Mouse (Mus musculus) liver, embryonic 15.5 days (tissue): ENCODE results near the gene Dus2. TPM values are rescaled to one million over a fixed set of nuclear protein-coding genes. Genes with fewer than 3 reads are reported as not detected.
A peak's percentile ranks its signal among the peaks of the same experiment; 100 is the strongest.

Experiments
- ATAC-seq: fragments of 200-750 bp; cut with Nextera tagmentation; 2 replicates; pipeline ENCODE4 v1.8.0; 2017; ENCODE audit warnings: moderate number of reproducible peaks, mild to moderate bottlenecking, moderate library complexity; ENCODE audit not compliant: insufficient read depth
- H3K27ac ChIP-seq: fragments of 300-500 bp; sonication (generic); replicated peaks from 2 replicates; pipeline ENCODE4 v1.5.1; 2015; ENCODE audit warnings: mild to moderate bottlenecking, inconsistent platforms
- H3K27me3 ChIP-seq: fragments of 300-500 bp; sonication (generic); 2 replicates; pipeline ENCODE4 v1.6.1; 2015; ENCODE audit warnings: mild to moderate bottlenecking, inconsistent platforms
- H3K36me3 ChIP-seq: fragments of 300-500 bp; sonication (generic); replicated peaks from 2 replicates; pipeline ENCODE4 v1.6.1; 2015; ENCODE audit warnings: moderate library complexity, mild to moderate bottlenecking, inconsistent platforms
- H3K4me1 ChIP-seq: fragments of 300-500 bp; sonication (generic); replicated peaks from 2 replicates; pipeline ENCODE4 v1.6.1; 2015; ENCODE audit warnings: inconsistent platforms
- H3K4me2 ChIP-seq: fragments of 300-500 bp; sonication (generic); 2 replicates; pipeline ENCODE4 v1.6.1; 2015; ENCODE audit warnings: moderate library complexity, mild to moderate bottlenecking, inconsistent platforms
- H3K4me3 ChIP-seq: fragments of 300-500 bp; sonication (generic); replicated peaks from 2 replicates; pipeline ENCODE4 v1.5.1; 2015; ENCODE audit warnings: mild to moderate bottlenecking, inconsistent platforms
- H3K9ac ChIP-seq: fragments of 300-500 bp; sonication (generic); 2 replicates; pipeline ENCODE4 v1.6.1; 2015; ENCODE audit warnings: moderate library complexity, mild to moderate bottlenecking, inconsistent platforms
- H3K9me3 ChIP-seq: fragments of 300-500 bp; sonication (generic); replicated peaks from 2 replicates; pipeline ENCODE4 v1.6.1; 2016; ENCODE audit warnings: inconsistent platforms
- WGBS: fragments of 180-500 bp; shearing (Covaris S2); methylation state at CpG from one replicate; pipeline ENCODE4 v1.1.7; 2015; ENCODE audit warnings: mixed read lengths; ENCODE audit not compliant: insufficient replicate concordance; 5-methylcytosine and 5-hydroxymethylcytosine counted together
- polyA plus RNA-seq: library from polyadenylated mRNA; unstranded; fragments of >200 nt; fragmentation: Nextera tagmentation; extraction: Ambion mirVana; gene quantifications from 2 replicates; pipeline ENCODE4 v1.2.1, GENCODE M21; 2015

Dus2 gene
- 10.5 and 12.0 TPM in 2 replicates for polyA plus RNA-seq

DNA sequence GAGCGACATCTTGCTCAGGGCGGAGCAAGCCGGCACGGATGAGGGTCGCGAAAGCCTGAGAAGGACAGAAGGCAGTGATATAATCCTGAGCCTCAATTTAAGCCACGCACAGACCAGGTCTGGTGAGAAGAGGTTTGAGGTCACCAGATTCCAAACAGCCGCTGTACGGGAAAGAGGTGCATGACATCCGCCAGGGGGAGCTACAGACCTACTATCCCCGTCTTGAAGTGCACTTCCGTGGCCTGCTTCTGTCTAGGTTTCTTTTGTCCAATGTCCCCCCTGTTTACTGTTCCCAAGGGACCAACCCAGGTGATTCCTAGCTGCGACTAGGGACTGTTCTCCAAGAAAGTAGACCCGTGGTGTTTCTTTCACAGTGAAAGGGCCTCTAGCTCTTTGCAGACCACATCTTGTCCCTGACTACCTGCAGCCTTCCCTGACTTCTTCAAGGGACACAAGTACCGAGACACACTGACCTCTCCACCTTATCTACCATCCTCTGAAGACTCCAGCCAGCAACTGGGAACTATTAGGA is at the start of gene Dus2:
Dus2 (plus strand) TSS at position 482 of the 532 bp plus-strand sequence.
- Histone ChIP-seq H3K27ac (no peak within 1 kb of the TSS), H3K4me1 (peaks cover 11% of the 10 kb centered on the region; the same call in 1 of the 2 replicates), H3K9me3 (no peaks in the 10 kb centered on the region), H3K27me3 (peaks cover 26% of the 10 kb centered on the region), H3K4me2 (peak within 1 kb of the TSS; percentile 35; the same call in 1 of the 2 replicates), H3K4me3 (no peak within 1 kb of the TSS), H3K36me3 (no peaks in the 10 kb centered on the region), H3K9ac (no peak within 1 kb of the TSS)
- ATAC-seq, result no peak; the same call in 1 of the 2 replicates
- 10% methylated on average over 15 of the region's 15 CpGs for WGBS

DNA sequence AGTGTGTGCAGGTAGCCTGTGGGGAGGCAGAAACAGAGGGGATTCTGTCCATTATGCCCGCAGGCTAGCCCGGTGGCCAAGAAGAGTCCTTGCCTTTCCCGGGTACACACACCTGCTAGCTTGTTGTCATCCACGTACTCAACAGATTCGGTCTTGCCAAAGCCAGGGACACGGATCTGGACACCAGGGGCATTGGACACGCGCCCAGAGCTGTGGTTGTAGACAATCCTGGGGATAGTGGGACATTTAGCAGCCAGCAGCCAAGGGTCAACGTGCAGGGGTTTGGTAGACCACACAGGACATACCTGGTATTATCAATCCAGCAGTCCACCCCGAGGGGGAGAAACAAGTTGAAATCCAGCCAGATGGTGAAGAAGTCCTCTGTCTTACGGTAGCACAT is 49.1 kb upstream of the Dus2 start:
- no peaks in the 10 kb centered on the region for H3K27me3 ChIP-seq
- H3K4me1 ChIP-seq, result peaks cover 23% of the 10 kb centered on the region
- no peak; the same call in 1 of the 2 replicates for ATAC-seq
- H3K9me3 ChIP-seq, result no peaks in the 10 kb centered on the region
- peak overlapping the region; percentile 38 for H3K4me3 ChIP-seq
- WGBS, result 77% methylated on average over 11 of the region's 11 CpGs
- peaks cover 48% of the 10 kb centered on the region for H3K36me3 ChIP-seq
- H3K27ac ChIP-seq, result peak overlapping the region; percentile 70
- H3K9ac ChIP-seq, result no peak overlapping the region
- peak overlapping the region; percentile 57 for H3K4me2 ChIP-seq

DNA sequence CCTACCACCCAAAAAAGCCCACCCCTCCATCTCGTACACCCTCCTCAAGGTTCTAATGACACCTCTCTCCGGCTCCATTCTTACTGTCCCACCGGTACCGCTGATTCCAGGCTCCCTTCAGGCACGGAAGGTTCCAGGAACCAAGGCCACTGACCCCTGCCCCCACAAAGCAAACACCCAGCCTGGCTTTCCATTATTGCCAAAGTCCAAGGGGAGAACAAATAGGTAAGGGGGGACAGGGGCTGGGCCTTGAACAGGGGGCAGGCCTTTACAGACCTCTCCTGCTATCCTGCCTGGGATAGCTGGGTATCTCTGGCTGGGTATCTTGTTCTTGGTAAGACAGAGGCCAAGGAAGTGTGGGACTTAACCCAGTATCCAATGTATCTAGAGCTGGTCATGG is 48.6 kb upstream of the Dus2 start:
- Histone ChIP-seq H3K4me3 (peak overlapping the region; percentile 38), H3K36me3 (peaks cover 53% of the 10 kb centered on the region), H3K9ac (no peak overlapping the region), H3K4me2 (peak overlapping the region; percentile 47), H3K4me1 (peaks cover 23% of the 10 kb centered on the region), H3K9me3 (no peaks in the 10 kb centered on the region), H3K27me3 (no peaks in the 10 kb centered on the region), H3K27ac (peak overlapping the region; percentile 72)
- WGBS, result 83% methylated on average over 5 of the region's 5 CpGs
- peak; percentile 68 for ATAC-seq

DNA sequence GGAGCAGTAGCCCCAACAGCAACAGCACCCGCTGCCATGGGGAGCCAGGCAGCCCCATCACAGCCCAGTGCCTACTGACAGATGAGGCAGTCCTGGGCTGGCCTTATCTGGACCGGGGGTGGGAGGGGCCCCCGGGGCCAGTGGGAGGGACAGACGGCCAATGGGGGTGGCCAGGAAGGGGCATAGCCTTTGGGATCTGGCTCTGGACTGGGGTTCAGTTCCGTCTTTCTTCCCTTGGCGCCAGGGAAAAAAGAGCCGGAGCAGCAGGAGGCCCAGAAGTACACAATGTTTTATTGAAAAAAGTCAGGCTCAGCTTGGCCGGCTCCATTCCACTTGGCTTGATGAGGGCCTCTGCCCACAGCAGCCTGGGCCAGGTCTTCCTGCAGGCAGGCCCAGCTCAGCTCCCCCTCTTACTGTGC is 47.8 kb upstream of the Dus2 start, which contains the start of gene Lcat:
Lcat (minus strand) TSS at position 62 of the 419 bp plus-strand sequence.
- peak within 1 kb of the TSS; percentile 72 for H3K27ac ChIP-seq
- peak; percentile 61 for ATAC-seq
- peaks cover 18% of the 10 kb centered on the region for H3K4me1 ChIP-seq
- H3K4me3 ChIP-seq, result peak within 1 kb of the TSS; percentile 38
- peak within 1 kb of the TSS; percentile 57 for H3K4me2 ChIP-seq
- no peak within 1 kb of the TSS for H3K9ac ChIP-seq
- H3K36me3 ChIP-seq, result peaks cover 61% of the 10 kb centered on the region
- 55% methylated on average over 8 of the region's 8 CpGs for WGBS
- no peaks in the 10 kb centered on the region for H3K27me3 ChIP-seq
- no peaks in the 10 kb centered on the region for H3K9me3 ChIP-seq

- Histone ChIP-seq H3K4me2 (no peak overlapping the region), H3K9ac (no peak overlapping the region), H3K27ac (no peak overlapping the region), H3K4me1 (peaks cover 15% of the 10 kb centered on the region), H3K27me3 (no peaks in the 10 kb centered on the region), H3K9me3 (no peaks in the 10 kb centered on the region), H3K36me3 (peaks cover 94% of the 10 kb centered on the region), H3K4me3 (no peak overlapping the region)
- ATAC-seq, result no peak
- 74% methylated on average over 10 of the region's 10 CpGs for WGBS
Measured at GRCm38 (mm10) chr8:105949350-105949749, 41.8 kb upstream of the Dus2 start.

DNA sequence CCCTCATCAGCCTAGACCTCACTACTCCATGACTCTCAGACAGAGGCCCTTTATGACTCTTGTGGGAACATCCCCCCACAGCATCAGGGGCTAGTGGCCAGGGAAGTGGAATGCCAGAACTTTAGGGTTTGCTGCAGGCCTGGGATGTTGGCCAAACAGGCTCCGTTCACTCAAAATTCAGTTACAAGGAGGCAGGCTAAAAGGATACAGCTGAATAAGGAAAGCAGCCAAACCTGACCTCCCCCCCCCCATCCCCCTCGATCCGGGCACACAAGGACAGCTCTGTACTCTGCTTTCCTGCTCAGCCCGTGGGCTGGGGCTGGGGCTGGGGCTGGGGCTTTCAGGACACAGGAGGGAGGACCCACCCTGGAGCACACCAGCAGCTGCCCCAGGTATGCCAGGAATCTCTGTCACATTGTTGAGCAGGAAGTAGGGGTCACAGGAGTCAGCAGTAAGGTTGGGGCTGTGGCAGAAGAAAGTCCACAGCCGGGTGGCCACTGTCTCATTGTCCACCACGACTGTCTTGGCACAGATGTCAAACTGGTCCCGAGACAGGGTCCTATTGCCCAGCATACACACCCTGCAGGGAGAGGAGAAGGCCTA is 40.0 kb upstream of the Dus2 start:
- H3K9ac ChIP-seq, result no peak overlapping the region
- ATAC-seq, result no peak
- H3K4me3 ChIP-seq, result no peak overlapping the region
- no peak overlapping the region for H3K4me2 ChIP-seq
- 65% methylated on average over 7 of the region's 7 CpGs for WGBS
- H3K27me3 ChIP-seq, result no peaks in the 10 kb centered on the region
- peaks cover 89% of the 10 kb centered on the region for H3K36me3 ChIP-seq
- H3K9me3 ChIP-seq, result no peaks in the 10 kb centered on the region
- no peak overlapping the region for H3K27ac ChIP-seq
- H3K4me1 ChIP-seq, result peaks cover 15% of the 10 kb centered on the region

- Histone ChIP-seq H3K9ac (no peak overlapping the region), H3K4me1 (peaks cover 26% of the 10 kb centered on the region), H3K27ac (no peak overlapping the region), H3K36me3 (peaks cover 70% of the 10 kb centered on the region), H3K4me2 (no peak overlapping the region), H3K4me3 (no peak overlapping the region), H3K9me3 (no peaks in the 10 kb centered on the region), H3K27me3 (no peaks in the 10 kb centered on the region)
- no peak for ATAC-seq
- 89% methylated on average over 4 of the region's 4 CpGs for WGBS
Measured at GRCm38 (mm10) chr8:105956556-105956955, 34.6 kb upstream of the Dus2 start.

GRCm38 (mm10) chr8:105957813-105958212 is 33.3 kb upstream of the Dus2 start:
- Histone ChIP-seq H3K27me3 (no peaks in the 10 kb centered on the region), H3K4me1 (peaks cover 38% of the 10 kb centered on the region), H3K36me3 (peaks cover 60% of the 10 kb centered on the region), H3K27ac (no peak overlapping the region), H3K4me2 (no peak overlapping the region), H3K4me3 (no peak overlapping the region), H3K9ac (no peak overlapping the region), H3K9me3 (no peaks in the 10 kb centered on the region)
- ATAC-seq, result no peak
- WGBS, result 40% methylated on average over 4 of the region's 4 CpGs

- peak; percentile 48; the same call in 1 of the 2 replicates for ATAC-seq
- Histone ChIP-seq H3K9me3 (no peaks in the 10 kb centered on the region), H3K4me3 (no peak overlapping the region), H3K27me3 (no peaks in the 10 kb centered on the region), H3K36me3 (peaks cover 45% of the 10 kb centered on the region), H3K4me1 (peaks cover 54% of the 10 kb centered on the region), H3K4me2 (no peak overlapping the region), H3K9ac (no peak overlapping the region), H3K27ac (no peak overlapping the region)
- WGBS, result 80% methylated on average over 7 of the region's 7 CpGs
Measured at GRCm38 (mm10) chr8:105959350-105959749, 31.8 kb upstream of the Dus2 start.

GRCm38 (mm10) chr8:105961101-105961500 is 30.0 kb upstream of the Dus2 start:
- WGBS, result 59% methylated on average over 14 of the region's 14 CpGs

GRCm38 (mm10) chr8:105961536-105961935 is 29.6 kb upstream of the Dus2 start:
- Histone ChIP-seq H3K4me1 (peaks cover 75% of the 10 kb centered on the region), H3K27me3 (no peaks in the 10 kb centered on the region), H3K9me3 (no peaks in the 10 kb centered on the region), H3K36me3 (peaks cover 29% of the 10 kb centered on the region), H3K27ac (0 out of 2 replicates have a peak overlapping the region, but pooled peaks have one; percentile 26), H3K4me3 (peak overlapping the region; percentile 13), H3K9ac (peak overlapping the region; percentile 28; the same call in 1 of the 2 replicates), H3K4me2 (peak overlapping the region; percentile 61)
- WGBS, result 25% methylated on average over 10 of the region's 10 CpGs
- peak; percentile 18; the same call in 1 of the 2 replicates for ATAC-seq

More at GRCm38 (mm10) chr8:105961101-105961500, 30.0 kb upstream of the Dus2 start:
- Histone ChIP-seq H3K4me3 (peak overlapping the region; percentile 13), H3K9me3 (no peaks in the 10 kb centered on the region), H3K9ac (peak overlapping the region; percentile 28; the same call in 1 of the 2 replicates), H3K27ac (0 out of 2 replicates have a peak overlapping the region, but pooled peaks have one; percentile 26), H3K4me1 (peaks cover 71% of the 10 kb centered on the region), H3K27me3 (no peaks in the 10 kb centered on the region), H3K36me3 (peaks cover 34% of the 10 kb centered on the region), H3K4me2 (peak overlapping the region; percentile 61)
- no peak for ATAC-seq
